Mouse (Mus musculus) neural tube, embryonic 13.5 days (tissue): Measurements from ENCODE around the gene Schip1. TPM values are rescaled to one million over a fixed set of nuclear protein-coding genes. Genes with fewer than 3 reads are reported as not detected.

ENCODE experiments used
- ATAC-seq: fragments of 200-750 bp; cut with Nextera tagmentation; 2 replicates; pipeline ENCODE4 v1.8.0; 2017; ENCODE audit warnings: low read depth, mild to moderate bottlenecking, moderate TSS enrichment, moderate library complexity
- H3K27ac ChIP-seq: fragments of 300-500 bp; sonication (generic); replicated peaks from 2 replicates; pipeline ENCODE4 v1.5.1; 2015; ENCODE audit warnings: moderate library complexity, mild to moderate bottlenecking, inconsistent platforms
- H3K27me3 ChIP-seq: fragments of 300-500 bp; sonication (generic); 2 replicates; pipeline ENCODE4 v1.6.1; 2015; ENCODE audit warnings: mild to moderate bottlenecking, inconsistent platforms
- H3K36me3 ChIP-seq: fragments of 300-500 bp; sonication (generic); 2 replicates; pipeline ENCODE4 v1.6.1; 2015; ENCODE audit warnings: mild to moderate bottlenecking, inconsistent platforms
- H3K4me1 ChIP-seq: fragments of 300-500 bp; sonication (generic); replicated peaks from 2 replicates; pipeline ENCODE4 v1.6.1; 2015; ENCODE audit warnings: inconsistent platforms
- H3K4me2 ChIP-seq: fragments of 300-500 bp; sonication (generic); 2 replicates; pipeline ENCODE4 v1.6.1; 2015; ENCODE audit warnings: inconsistent platforms, mild to moderate bottlenecking, moderate library complexity
- H3K4me3 ChIP-seq: fragments of 300-500 bp; sonication (generic); 2 replicates; pipeline ENCODE4 v1.5.1; 2015; ENCODE audit warnings: mild to moderate bottlenecking, inconsistent platforms
- H3K9ac ChIP-seq: fragments of 300-500 bp; sonication (generic); 2 replicates; pipeline ENCODE4 v1.6.1; 2015; ENCODE audit warnings: moderate library complexity, mild to moderate bottlenecking, inconsistent platforms
- H3K9me3 ChIP-seq: fragments of 300-500 bp; sonication (generic); 2 replicates; pipeline ENCODE4 v1.6.1; 2016; ENCODE audit warnings: inconsistent platforms
- WGBS: fragments of 180-500 bp; shearing (Covaris S2); methylation state at CpG from one replicate; pipeline ENCODE4 v1.1.7; 2015; 5-methylcytosine and 5-hydroxymethylcytosine counted together
- polyA plus RNA-seq: library from polyadenylated mRNA; unstranded; fragments of >200 nt; fragmentation: Nextera tagmentation; extraction: Ambion mirVana; gene quantifications from 2 replicates; pipeline ENCODE4 v1.2.1, GENCODE M21; 2015

The Schip1 gene
- polyA plus RNA-seq, 1 experiment from 2014 or later = 165 TPM

DNA sequence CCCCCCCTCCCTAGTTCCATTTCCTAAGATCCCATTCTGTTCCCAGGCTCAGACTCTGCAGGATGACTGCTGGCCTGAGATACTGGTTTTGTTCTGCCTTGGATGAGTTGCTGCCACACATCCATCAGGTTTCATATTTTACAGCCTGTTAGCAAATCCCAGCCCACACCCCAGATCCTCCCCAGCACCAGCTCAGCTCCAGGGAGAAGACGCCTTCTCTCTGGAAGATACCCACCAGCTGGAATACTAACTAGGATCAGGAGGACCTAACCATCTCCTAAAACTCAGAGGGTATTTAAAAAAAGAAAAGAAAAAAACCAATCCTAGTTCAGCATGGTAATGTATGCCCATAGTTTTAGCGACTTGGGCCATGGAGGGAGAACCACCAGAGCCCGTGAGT lies 585.6 kb downstream of the Schip1 start:
- no peak for ATAC-seq
- H3K4me2 ChIP-seq = no peak overlapping the region
- H3K4me3 ChIP-seq = no peak overlapping the region
- H3K4me1 ChIP-seq = no peaks in the 10 kb centered on the region
- H3K9ac ChIP-seq = no peak overlapping the region
- H3K27ac ChIP-seq = no peak overlapping the region
- no peaks in the 10 kb centered on the region for H3K9me3 ChIP-seq
- WGBS = 90% methylated on average over 3 of the region's 3 CpGs
- no peaks in the 10 kb centered on the region for H3K36me3 ChIP-seq
- H3K27me3 ChIP-seq = no peaks in the 10 kb centered on the region

DNA sequence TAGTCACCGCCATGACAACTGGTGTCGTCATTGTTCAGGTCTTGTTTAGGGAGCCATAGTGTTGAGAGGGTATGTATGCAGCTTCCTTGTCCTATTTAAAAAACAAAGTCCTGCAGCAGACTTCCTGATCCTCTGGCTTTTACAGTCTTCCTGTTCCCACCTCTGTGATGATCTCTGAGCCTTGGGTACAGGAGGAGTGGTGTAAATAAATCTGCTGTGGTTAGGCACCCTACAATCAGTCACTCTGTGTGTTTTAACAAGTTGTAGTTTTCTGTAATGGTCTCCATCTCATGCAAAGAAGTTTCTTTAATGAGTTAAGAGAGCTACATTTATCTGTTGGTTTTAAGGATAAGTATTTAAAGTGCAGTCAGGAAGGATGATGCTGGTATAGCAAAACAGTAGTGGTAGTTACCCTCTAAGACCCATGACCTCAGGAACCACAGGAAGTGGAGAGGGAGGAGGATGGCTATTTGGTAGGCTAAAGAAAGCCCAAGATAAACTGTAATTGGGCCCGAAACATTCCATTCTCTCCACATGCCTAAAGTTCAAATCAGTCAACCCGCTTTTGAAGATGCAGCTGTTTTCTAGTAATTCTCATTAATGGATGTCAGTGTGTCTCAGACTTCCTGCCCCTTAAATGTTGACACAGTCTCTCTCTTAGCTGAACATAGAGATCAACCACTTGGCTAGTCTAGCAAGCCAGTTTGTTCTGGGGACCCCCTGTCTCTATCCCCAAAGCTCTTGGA lies 592.2 kb downstream of the Schip1 start:
- H3K27ac ChIP-seq = no peak overlapping the region
- H3K9me3 ChIP-seq = no peaks in the 10 kb centered on the region
- no peak for ATAC-seq
- H3K4me2 ChIP-seq = no peak overlapping the region
- no peak overlapping the region for H3K9ac ChIP-seq
- H3K4me1 ChIP-seq = no peaks in the 10 kb centered on the region
- H3K4me3 ChIP-seq = no peak overlapping the region
- 85% methylated on average over 4 of the region's 4 CpGs for WGBS
- no peaks in the 10 kb centered on the region for H3K27me3 ChIP-seq
- no peaks in the 10 kb centered on the region for H3K36me3 ChIP-seq

DNA sequence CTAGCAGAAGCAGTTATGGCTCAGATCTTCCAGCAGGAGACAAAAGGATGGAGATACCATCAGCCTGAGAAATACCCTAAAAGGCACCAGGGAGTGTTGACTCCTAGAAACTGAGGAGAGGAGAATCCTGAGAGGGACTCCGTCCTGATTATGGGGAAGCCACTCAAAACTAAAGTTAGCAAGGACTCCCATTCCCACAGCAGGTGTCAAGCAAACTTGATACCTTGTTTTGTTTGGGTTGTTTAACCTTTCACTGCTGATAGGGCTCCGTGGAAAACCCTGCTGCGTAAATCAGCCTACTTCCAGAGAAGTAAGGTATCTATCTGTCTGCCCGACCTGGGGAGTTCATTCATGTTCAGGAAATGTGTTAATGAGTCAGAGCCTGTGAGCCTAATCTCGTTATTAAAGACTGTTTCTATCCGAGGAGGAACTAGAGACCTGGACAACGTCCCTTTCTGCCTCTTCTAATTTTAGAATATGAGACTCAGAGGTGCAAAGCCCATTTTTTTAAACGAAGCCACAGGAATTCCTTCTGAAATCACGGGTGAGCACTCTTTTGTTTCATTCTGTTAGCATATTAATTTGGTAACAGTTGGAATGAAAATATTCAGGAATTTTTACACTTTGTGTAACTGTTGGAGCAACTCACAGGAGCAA lies 593.1 kb downstream of the Schip1 start:
- Histone ChIP-seq H3K27me3 (no peaks in the 10 kb centered on the region), H3K9me3 (no peaks in the 10 kb centered on the region), H3K36me3 (no peaks in the 10 kb centered on the region), H3K4me1 (no peaks in the 10 kb centered on the region), H3K4me2 (no peak overlapping the region), H3K27ac (no peak overlapping the region), H3K4me3 (no peak overlapping the region), H3K9ac (no peak overlapping the region)
- no peak for ATAC-seq
- 53% methylated on average over 9 of the region's 9 CpGs for WGBS

DNA sequence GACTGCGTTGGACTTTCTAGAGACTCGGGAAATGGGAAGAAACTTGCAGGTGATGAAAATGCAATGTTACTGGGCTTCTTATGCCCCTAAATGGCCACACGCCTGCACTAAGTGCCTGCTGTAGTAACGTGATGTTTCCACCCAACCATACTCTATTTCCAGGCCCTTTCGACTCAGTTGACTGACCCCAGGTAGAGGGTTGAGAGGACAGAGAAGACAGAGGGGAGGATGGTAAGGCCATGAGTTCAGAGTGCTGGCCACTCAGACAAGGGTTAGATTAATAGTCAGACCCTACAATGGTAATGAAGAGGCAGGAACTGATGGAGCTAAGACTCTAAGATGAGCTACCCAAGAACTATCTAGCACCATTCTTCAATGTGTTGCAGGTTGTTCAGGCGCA lies 595.4 kb downstream of the Schip1 start:
- H3K4me2 ChIP-seq = no peak overlapping the region
- peaks cover 9% of the 10 kb centered on the region for H3K4me1 ChIP-seq
- no peak for ATAC-seq
- H3K9me3 ChIP-seq = no peaks in the 10 kb centered on the region
- no peaks in the 10 kb centered on the region for H3K27me3 ChIP-seq
- no peak overlapping the region for H3K27ac ChIP-seq
- H3K36me3 ChIP-seq = no peaks in the 10 kb centered on the region
- no peak overlapping the region for H3K4me3 ChIP-seq
- WGBS = 95% methylated on average over 6 of the region's 6 CpGs
- no peak overlapping the region for H3K9ac ChIP-seq

DNA sequence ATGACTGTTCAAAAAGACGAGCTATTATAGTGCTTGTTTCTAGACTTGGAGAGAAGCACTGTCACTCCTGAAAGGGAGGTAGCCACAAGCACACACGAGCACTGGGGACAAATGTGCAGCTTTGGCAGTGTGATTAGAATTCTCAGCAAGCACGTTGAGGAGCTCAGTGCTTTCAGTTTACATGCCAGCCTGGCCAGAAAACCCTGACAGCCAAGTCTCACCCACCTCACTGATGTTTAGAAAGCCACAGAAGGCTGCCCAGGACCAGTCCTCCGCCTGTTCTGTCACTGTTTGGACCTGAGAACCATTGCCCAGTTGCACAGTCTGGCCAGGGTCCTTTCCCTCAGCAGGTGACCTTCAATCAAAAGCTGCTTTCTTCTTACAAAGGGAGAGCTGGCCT lies 595.9 kb downstream of the Schip1 start:
- Histone ChIP-seq H3K27me3 (no peaks in the 10 kb centered on the region), H3K27ac (no peak overlapping the region), H3K36me3 (no peaks in the 10 kb centered on the region), H3K4me3 (no peak overlapping the region), H3K9ac (no peak overlapping the region), H3K4me2 (no peak overlapping the region), H3K9me3 (no peaks in the 10 kb centered on the region), H3K4me1 (peaks cover 9% of the 10 kb centered on the region)
- no peak for ATAC-seq
- WGBS = 79% methylated on average over 4 of the region's 4 CpGs

DNA sequence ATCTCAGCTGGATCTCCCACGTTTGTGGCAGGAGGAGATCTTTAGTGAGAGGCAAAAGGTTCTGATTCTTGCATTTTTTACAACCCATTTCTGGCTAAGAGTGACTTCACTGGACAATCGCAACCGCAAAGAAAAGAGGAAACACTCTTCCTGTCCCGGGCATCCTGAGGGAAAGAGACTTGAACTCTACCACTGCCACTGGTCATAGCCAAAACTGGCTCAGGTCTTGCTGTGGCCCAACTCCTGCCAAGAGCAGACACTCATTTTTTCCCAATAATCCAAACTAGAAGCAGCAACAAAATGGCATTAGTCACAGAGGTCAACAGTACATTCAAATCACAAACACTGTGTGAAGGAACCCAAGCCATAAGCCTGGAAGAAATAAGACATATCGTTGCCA lies 597.8 kb downstream of the Schip1 start:
- no peaks in the 10 kb centered on the region for H3K36me3 ChIP-seq
- H3K4me3 ChIP-seq = no peak overlapping the region
- peaks cover 9% of the 10 kb centered on the region for H3K4me1 ChIP-seq
- H3K9ac ChIP-seq = no peak overlapping the region
- no peaks in the 10 kb centered on the region for H3K9me3 ChIP-seq
- no peak overlapping the region for H3K27ac ChIP-seq
- ATAC-seq = no peak
- no peaks in the 10 kb centered on the region for H3K27me3 ChIP-seq
- H3K4me2 ChIP-seq = no peak overlapping the region
- WGBS = 88% methylated on average over 5 of the region's 5 CpGs

DNA sequence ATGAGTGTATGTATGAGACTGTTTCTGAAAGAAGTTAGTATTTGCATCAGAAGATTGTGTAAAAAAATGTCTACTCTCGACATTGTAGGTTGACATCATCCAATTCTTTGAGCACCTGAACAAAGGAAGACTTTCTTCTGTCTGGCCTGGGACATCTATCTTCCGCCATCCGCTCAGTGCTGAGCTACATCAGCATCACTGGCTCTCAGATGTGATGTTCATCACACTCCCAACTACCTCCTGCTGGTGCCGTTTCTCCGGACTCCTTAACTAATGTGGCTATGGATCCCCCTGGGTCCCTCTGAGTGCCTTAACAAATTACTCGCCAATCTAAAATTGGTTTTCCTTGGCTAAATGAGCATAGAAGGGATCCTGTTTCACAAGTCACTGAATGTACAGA lies 599.7 kb downstream of the Schip1 start:
- Histone ChIP-seq H3K36me3 (no peaks in the 10 kb centered on the region), H3K4me1 (peaks cover 9% of the 10 kb centered on the region), H3K4me2 (no peak overlapping the region), H3K9me3 (no peaks in the 10 kb centered on the region), H3K27ac (no peak overlapping the region), H3K9ac (no peak overlapping the region), H3K27me3 (no peaks in the 10 kb centered on the region), H3K4me3 (no peak overlapping the region)
- ATAC-seq = peak; percentile 36
- 47% methylated on average over 6 of the region's 6 CpGs for WGBS

DNA sequence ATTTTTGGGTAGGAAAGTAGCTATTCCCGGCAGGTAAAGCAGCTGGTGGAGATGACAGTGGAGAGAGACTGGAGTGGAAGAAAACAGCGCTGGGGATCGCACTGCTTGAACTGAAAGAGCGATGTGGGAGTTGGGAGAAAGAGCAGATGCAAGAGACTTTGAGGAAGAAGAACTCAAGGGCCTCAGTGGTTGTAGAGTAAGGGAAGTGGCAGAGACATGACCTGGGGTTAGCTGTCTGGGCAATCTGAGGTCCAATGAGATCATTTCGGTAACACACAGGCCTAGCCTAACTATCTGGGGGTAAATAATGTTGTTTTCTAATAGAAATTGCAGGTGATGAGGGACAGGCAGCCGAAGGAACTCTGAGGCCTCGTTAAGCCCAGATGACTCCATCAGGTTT lies 601.8 kb downstream of the Schip1 start:
- WGBS = 91% methylated on average over 7 of the region's 7 CpGs

DNA sequence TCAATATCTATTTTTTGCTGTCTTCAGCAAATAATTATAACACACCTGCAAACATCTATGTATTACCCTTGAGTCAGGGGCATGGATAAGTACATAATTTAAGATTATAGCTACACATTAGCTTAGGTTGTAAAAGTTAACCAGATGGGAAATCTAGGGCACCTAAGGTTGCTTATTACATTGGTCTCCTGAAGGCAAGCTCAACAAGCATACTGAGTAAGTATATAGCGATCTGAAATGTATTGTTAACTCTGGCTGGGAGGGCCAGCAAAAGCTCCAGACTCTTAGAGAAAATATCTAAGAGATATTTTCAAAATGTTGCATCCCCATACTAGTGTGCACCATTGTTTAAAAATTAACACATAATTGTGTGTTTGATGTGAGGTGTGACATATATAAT lies 603.2 kb downstream of the Schip1 start:
- Histone ChIP-seq H3K4me3 (no peak overlapping the region), H3K36me3 (no peaks in the 10 kb centered on the region), H3K4me2 (no peak overlapping the region), H3K27me3 (no peaks in the 10 kb centered on the region), H3K9ac (no peak overlapping the region), H3K9me3 (no peaks in the 10 kb centered on the region), H3K27ac (no peak overlapping the region), H3K4me1 (peaks cover 9% of the 10 kb centered on the region)
- ATAC-seq = no peak
- 86% methylated on average over 1 of the region's 1 CpGs for WGBS

More for the DNA sequence above, 601.8 kb downstream of the Schip1 start:
- Histone ChIP-seq H3K4me3 (no peak overlapping the region), H3K9ac (no peak overlapping the region), H3K27me3 (no peaks in the 10 kb centered on the region), H3K36me3 (no peaks in the 10 kb centered on the region), H3K27ac (no peak overlapping the region), H3K4me2 (no peak overlapping the region), H3K4me1 (peaks cover 9% of the 10 kb centered on the region), H3K9me3 (no peaks in the 10 kb centered on the region)
- no peak for ATAC-seq

DNA sequence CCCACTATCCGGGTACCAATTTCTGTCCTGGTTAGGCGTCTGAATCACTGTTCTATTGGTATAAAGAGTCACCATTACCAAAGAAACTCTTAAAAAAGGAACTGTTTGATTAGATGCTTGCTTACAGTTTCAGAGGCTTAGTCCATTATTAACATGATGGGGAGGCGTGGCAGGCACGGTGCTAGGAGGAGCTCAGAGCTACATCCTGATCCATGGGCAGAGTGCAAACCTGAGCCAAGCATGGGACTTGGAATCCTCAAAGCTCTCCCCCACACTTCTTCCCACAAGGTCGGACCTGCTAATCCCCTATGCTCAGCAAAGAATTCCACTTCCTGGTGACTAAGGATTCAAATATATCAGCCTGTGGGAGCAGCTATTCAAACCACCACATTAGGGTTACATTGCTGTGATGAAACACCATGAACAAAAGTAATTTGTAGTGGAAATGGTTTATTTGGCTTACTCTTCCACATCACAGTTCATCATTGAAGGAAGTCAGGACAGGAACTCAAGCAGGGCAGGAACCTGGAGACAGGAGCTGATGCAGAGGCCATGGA lies 604.9 kb downstream of the Schip1 start:
- Histone ChIP-seq H3K36me3 (no peaks in the 10 kb centered on the region), H3K4me2 (no peak overlapping the region), H3K4me1 (peaks cover 3% of the 10 kb centered on the region), H3K27me3 (no peaks in the 10 kb centered on the region), H3K4me3 (no peak overlapping the region), H3K27ac (no peak overlapping the region), H3K9ac (no peak overlapping the region), H3K9me3 (no peaks in the 10 kb centered on the region)
- WGBS = 82% methylated on average over 5 of the region's 5 CpGs
- no peak for ATAC-seq

DNA sequence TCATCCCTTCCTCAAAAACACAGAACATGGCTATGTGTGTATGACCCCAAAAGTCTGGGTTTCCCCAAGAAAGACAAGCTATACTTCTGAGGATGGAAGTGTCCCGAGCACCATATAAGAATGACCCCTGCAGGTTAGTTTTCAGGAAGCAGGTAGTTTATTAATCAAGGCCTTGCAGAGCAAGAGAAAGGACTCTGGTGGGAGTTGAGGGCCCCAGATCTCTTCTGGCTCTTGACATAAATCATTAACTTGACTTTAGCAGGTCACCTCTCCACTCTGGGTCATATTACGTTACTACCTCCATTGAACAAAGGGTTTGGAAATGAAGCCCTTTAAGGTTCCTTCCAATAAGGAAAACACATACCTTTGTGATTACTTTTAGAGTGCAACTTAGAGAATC lies 610.1 kb downstream of the Schip1 start:
- no peak overlapping the region for H3K4me3 ChIP-seq
- WGBS = 80% methylated on average over 2 of the region's 2 CpGs
- ATAC-seq = no peak
- H3K4me2 ChIP-seq = no peak overlapping the region
- H3K4me1 ChIP-seq = no peaks in the 10 kb centered on the region
- H3K27me3 ChIP-seq = no peaks in the 10 kb centered on the region
- H3K9me3 ChIP-seq = no peaks in the 10 kb centered on the region
- no peak overlapping the region for H3K9ac ChIP-seq
- no peaks in the 10 kb centered on the region for H3K36me3 ChIP-seq
- no peak overlapping the region for H3K27ac ChIP-seq

DNA sequence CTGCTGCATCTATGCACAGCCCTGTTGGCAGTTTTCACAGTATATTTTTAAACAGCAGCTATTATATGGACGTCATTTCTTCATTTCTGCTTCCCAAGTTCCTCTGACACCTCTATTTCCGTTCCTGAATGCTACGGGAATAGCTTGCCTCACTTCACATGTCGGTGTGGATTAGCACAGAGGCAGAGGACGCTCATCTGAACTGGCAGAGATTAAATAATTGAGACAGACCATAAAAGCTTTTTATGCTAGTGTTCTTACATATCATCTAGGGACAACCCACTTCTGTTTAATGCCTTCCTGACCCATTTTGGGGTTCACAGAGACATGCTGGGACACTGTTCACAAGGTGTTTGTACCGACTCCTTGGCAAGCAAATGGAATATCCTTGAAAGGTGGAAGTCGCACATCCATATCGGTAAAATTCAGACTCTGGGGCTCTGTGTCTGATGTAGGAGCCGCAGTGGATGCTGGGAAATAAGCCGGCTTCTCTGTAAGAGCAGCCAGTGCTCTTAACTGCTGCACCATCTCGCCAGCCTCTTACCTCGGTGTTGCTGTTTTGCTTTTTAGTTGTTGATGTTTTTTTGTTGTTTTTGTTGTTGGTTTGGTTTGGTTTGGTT lies 610.7 kb downstream of the Schip1 start:
- Histone ChIP-seq H3K9ac (no peak overlapping the region), H3K27me3 (no peaks in the 10 kb centered on the region), H3K4me1 (no peaks in the 10 kb centered on the region), H3K4me2 (no peak overlapping the region), H3K36me3 (no peaks in the 10 kb centered on the region), H3K4me3 (no peak overlapping the region), H3K27ac (no peak overlapping the region), H3K9me3 (no peaks in the 10 kb centered on the region)
- WGBS = 89% methylated on average over 12 of the region's 12 CpGs
- no peak for ATAC-seq
